Mouse (Mus musculus) adrenal gland, postnatal 36 days (tissue): ENCODE measurements at regions not wholly inside any gene's neighbourhood (a gene's known extent, or its start where the extent isn't known, plus 50 kb on each side); places are given as distances from the start of the nearest gene placed in this dataset.

ENCODE experiments used
- DNase-seq, 2 experiments: peaks; one replicate each; pipeline ENCODE4 v3.0.0; 2021; ENCODE audit warnings: mixed read lengths in 1 of 2

GRCm38 (mm10) chr4:142545871-142546270 lies 306.7 kb upstream of the Kazn start:
- no peak for DNase-seq

GRCm38 (mm10) chr4:142545187-142545586 lies 306.0 kb upstream of the Kazn start:
- DNase-seq, result no peak

- DNase-seq, result no peak
These were observed 305.5 kb upstream of the Kazn start for GRCm38 (mm10) chr4:142544736-142545135.

GRCm38 (mm10) chr4:142539200-142539750 lies 300.1 kb upstream of the Kazn start:
- DNase-seq, result no peak

GRCm38 (mm10) chr4:142527080-142527479 lies 287.9 kb upstream of the Kazn start:
- DNase-seq, result no peak

GRCm38 (mm10) chr4:142517478-142518455 lies 278.6 kb upstream of the Kazn start:
- peak in 1 of 2 experiments; percentile 18 for DNase-seq

- DNase-seq, result no peak
These were observed 275.6 kb upstream of the Kazn start for GRCm38 (mm10) chr4:142514751-142515150.

- DNase-seq, result no peak
These were observed 270.2 kb upstream of the Kazn start for GRCm38 (mm10) chr4:142509386-142509785.

- no peak for DNase-seq
These were observed 267.4 kb upstream of the Kazn start for GRCm38 (mm10) chr4:142506383-142507211.

GRCm38 (mm10) chr4:142503761-142504160 lies 264.6 kb upstream of the Kazn start:
- no peak for DNase-seq

GRCm38 (mm10) chr4:142501177-142501576 lies 262.0 kb upstream of the Kazn start:
- DNase-seq, result no peak

GRCm38 (mm10) chr4:142500541-142500940 lies 261.3 kb upstream of the Kazn start:
- no peak for DNase-seq

GRCm38 (mm10) chr4:142496605-142497004 lies 257.4 kb upstream of the Kazn start:
- DNase-seq, result no peak

GRCm38 (mm10) chr4:142492926-142493492 lies 253.8 kb upstream of the Kazn start:
- peak in 1 of 2 experiments; percentile 26 for DNase-seq

- no peak for DNase-seq
These were observed 246.7 kb upstream of the Kazn start for GRCm38 (mm10) chr4:142485784-142486423.

GRCm38 (mm10) chr4:142475632-142476031 lies 236.4 kb upstream of the Kazn start:
- no peak for DNase-seq

GRCm38 (mm10) chr4:142474626-142475025 lies 235.4 kb upstream of the Kazn start:
- no peak for DNase-seq

- DNase-seq, result peak; percentile 71 to 75
These were observed 234.8 kb upstream of the Kazn start for GRCm38 (mm10) chr4:142474018-142474417.

- no peak for DNase-seq
These were observed 234.1 kb upstream of the Kazn start for GRCm38 (mm10) chr4:142473284-142473683.

GRCm38 (mm10) chr4:142472332-142472731 lies 233.1 kb upstream of the Kazn start:
- DNase-seq, result no peak

- DNase-seq, result no peak
These were observed 231.6 kb upstream of the Kazn start for GRCm38 (mm10) chr4:142470784-142471183.

- no peak for DNase-seq
These were observed 228.7 kb upstream of the Kazn start for GRCm38 (mm10) chr4:142467920-142468319.
